Mouse (Mus musculus): Measurements from ENCODE around the gene Itga4.

DNA sequence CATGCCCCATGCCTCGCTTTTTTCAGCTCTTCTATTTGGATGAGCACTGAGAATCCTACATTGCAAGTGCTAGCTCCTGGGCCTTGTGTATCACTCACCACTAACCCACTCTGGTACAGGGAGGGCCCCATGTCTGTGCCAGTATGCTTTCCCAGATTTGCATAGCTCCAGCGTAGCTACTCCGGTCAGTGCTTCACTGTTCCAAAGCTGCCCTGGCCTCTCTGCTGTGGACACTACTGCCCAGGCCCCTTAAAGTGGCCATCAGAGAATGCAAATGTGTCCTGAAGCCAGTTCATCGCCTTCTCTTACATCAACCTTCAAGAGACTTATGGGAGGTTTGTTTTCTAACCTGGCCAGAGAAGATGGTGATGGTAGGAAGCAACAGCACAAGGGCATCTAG is 114.7 kb downstream of the Itga4 start:
- TF ChIP-seq CHD2 (IDR thresholded peaks at IDR 0.05; ENCODE audit: low read depth, low read length) (no peak), MAFK (IDR thresholded peaks at IDR 0.05; ENCODE audit: insufficient read depth, low read depth, low read length) (no peak)

Measured in ES-E14 (cell line).